Comparison of ENCODE assay signal across 8 mouse cellular contexts in genomic region chr13:70582517-70582916, GRCm38 (mm10). TPM values are rescaled to one million over a fixed set of nuclear protein-coding genes. Genes with fewer than 3 reads are reported as not detected.
DNase-seq lines count a peak whose midpoint lies in the region; ATAC-seq and TF ChIP-seq lines count a peak whose summit lies in the region.

No protein-coding gene starts in this region.

- peaks cover 24% of the 10 kb centered on the region for H3K36me3 ChIP-seq in midbrain, embryonic 10.5 days
- H3K36me3 ChIP-seq in midbrain, embryonic 15.5 days (replicated peaks): peaks cover 7% of the 10 kb centered on the region; the same call in 1 of the 2 replicates
- no peaks in the 10 kb centered on the region for H3K36me3 ChIP-seq in midbrain, embryonic 12.5 days

- peak; percentile 83 for TF ChIP-seq CTCF in layer of hippocampus, adult 2 months (conservative IDR thresholded peaks at IDR 0.05)

- ATAC-seq in cerebellum, adult (ENCODE audit: insufficient number of reproducible peaks, low FRiP score, low TSS enrichment): no peak
- no peak; the same call in 1 of the 2 replicates for ATAC-seq in midbrain, embryonic 15.5 days (replicated peaks)
- 0 out of 2 replicates have a peak, but pooled peaks have one; percentile 13 for ATAC-seq in midbrain, embryonic 12.5 days (ENCODE audit: low FRiP score, low read depth)

- no peak overlapping the region for H3K27ac ChIP-seq in midbrain, embryonic 10.5 days (replicated peaks)
- H3K27ac ChIP-seq in midbrain, embryonic 15.5 days: no peak overlapping the region
- no peak overlapping the region for H3K27ac ChIP-seq in layer of hippocampus, adult 2 months
- no peak overlapping the region for H3K27ac ChIP-seq in midbrain, embryonic 12.5 days (replicated peaks)

- H3K27me3 ChIP-seq in midbrain, embryonic 10.5 days (ENCODE audit: low read depth, poor library complexity, severe bottlenecking): no peaks in the 10 kb centered on the region
- H3K27me3 ChIP-seq in midbrain, embryonic 15.5 days (replicated peaks): no peaks in the 10 kb centered on the region
- H3K27me3 ChIP-seq in midbrain, embryonic 12.5 days: no peaks in the 10 kb centered on the region

- H3K4me3 ChIP-seq in midbrain, embryonic 10.5 days: no peak overlapping the region
- H3K4me3 ChIP-seq in midbrain, embryonic 15.5 days: no peak overlapping the region
- H3K4me3 ChIP-seq in layer of hippocampus, adult 2 months: no peak overlapping the region
- H3K4me3 ChIP-seq in midbrain, embryonic 12.5 days: no peak overlapping the region

- 48% methylated on average over 2 of the region's 2 CpGs for WGBS in midbrain, embryonic 10.5 days
- WGBS in midbrain, embryonic 15.5 days: 23% methylated on average over 2 of the region's 2 CpGs
- WGBS in midbrain, embryonic 12.5 days: 47% methylated on average over 2 of the region's 2 CpGs

- peak; percentile 39 to 45 for DNase-seq in cerebellum, postnatal 4 days (ENCODE audit: low spot score in 2 of 2)
- DNase-seq in midbrain, embryonic 10.5 days (ENCODE audit: low spot score): peak; percentile 29
- DNase-seq in brain, embryonic 18.5 days (ENCODE audit: low read depth, low spot score): peak; percentile 39
- peak; percentile 47 to 61 for DNase-seq in layer of hippocampus, adult 2 months (ENCODE audit: low spot score in 2 of 2)
- DNase-seq in spleen, postnatal 36 days (ENCODE audit: low spot score in 2 of 2): no peak

- no peak overlapping the region for H3K4me2 ChIP-seq in midbrain, embryonic 15.5 days
- H3K4me2 ChIP-seq in midbrain, embryonic 12.5 days (replicated peaks): no peak overlapping the region

- H3K9ac ChIP-seq in midbrain, embryonic 15.5 days: no peak overlapping the region
- no peak overlapping the region for H3K9ac ChIP-seq in midbrain, embryonic 12.5 days (replicated peaks)

- no peaks in the 10 kb centered on the region for H3K4me1 ChIP-seq in midbrain, embryonic 10.5 days
- H3K4me1 ChIP-seq in midbrain, embryonic 15.5 days: no peaks in the 10 kb centered on the region
- H3K4me1 ChIP-seq in midbrain, embryonic 12.5 days: no peaks in the 10 kb centered on the region

- no peaks in the 10 kb centered on the region for H3K9me3 ChIP-seq in midbrain, embryonic 10.5 days (replicated peaks)
- no peaks in the 10 kb centered on the region for H3K9me3 ChIP-seq in midbrain, embryonic 15.5 days
- H3K9me3 ChIP-seq in midbrain, embryonic 12.5 days: no peaks in the 10 kb centered on the region

RNA-seq across cellular contexts. Expression of gene Ice1, which starts 54.9 kb away (rescaled TPM):
- 18.8 and 19.9 TPM in 2 replicates for polyA plus RNA-seq in midbrain, embryonic 10.5 days (2016; fragmentation: Nextera tagmentation; extraction: Ambion mirVana)
- polyA plus RNA-seq in midbrain, embryonic 15.5 days (2015; fragmentation: Nextera tagmentation; extraction: Ambion mirVana): 36.5 and 40.1 TPM in 2 replicates
- total RNA-seq in layer of hippocampus, adult 2 months (2021): 10 to 100 TPM; 64.1 to 70.3 TPM
- polyA plus RNA-seq in midbrain, embryonic 12.5 days (2016; fragmentation: Nextera tagmentation; extraction: Ambion mirVana): 32.0 and 34.2 TPM in 2 replicates

Comparison
In these comparisons a context has a peak if more than half of its experiments do, and no peak if none do; other contexts are left out.
1. DNase-seq: peak in cerebellum, postnatal 4 days (2 of 2), midbrain, embryonic 10.5 days (single experiment), brain, embryonic 18.5 days (single experiment) and layer of hippocampus, adult 2 months (2 of 2); none in spleen, postnatal 36 days (0 of 2).